Mouse (Mus musculus): ENCODE measurements around the gene Aldh1b1. TPM values are rescaled to one million over a fixed set of nuclear protein-coding genes. Genes with fewer than 3 reads are reported as not detected.

Aldh1b1 gene
- total RNA-seq (2017), result 5.1 to 16.0 TPM (median 5.4 TPM) in 3 replicates

DNA sequence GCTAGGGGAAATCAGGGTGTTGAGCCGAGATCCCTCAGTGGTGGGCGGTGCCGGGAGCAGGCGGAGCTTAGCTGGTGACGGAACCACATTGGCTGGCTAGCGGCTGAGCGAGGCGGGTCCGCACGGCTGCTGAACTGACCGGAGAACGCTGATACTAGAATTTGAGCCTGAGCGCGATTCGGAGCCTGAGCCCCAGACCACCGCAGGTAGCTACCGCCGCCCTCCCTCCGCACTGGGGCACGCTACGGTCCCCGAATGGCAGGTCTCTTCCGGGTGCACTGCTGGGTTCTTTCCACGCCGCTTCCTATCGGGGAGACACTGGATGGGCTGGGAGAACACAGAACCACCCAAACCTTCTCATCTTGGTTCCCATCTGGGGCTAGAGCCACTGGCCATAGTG, at the start of gene Aldh1b1:
Aldh1b1 (plus strand) TSS at position 59 of the 400 bp plus-strand sequence.
- peak; percentile 79 for ATAC-seq (replicated peaks; ENCODE audit: insufficient number of reproducible peaks, low FRiP score, low TSS enrichment, poor library complexity, severe bottlenecking)

DNA sequence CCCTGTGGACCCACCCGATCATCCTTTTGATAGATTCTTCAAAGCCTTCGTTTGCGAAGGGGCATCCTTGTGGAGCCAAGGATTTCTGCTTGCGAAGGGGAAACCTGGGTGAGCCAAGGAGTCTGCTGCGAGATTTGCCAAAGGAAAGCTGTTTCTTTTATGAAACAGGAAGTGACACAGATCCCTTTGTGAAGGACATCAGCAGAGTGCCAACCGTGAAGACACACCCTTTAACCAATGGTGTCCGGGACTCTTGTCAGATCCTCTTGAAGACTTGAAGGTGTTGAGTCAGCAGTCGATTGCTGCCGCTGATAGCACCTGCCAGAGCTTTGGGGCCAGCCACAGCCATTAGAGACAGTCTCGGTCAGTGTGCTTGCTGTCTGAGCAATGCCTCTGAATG, 49.4 kb upstream of the Aldh1b1 start:
- ATAC-seq (replicated peaks; ENCODE audit: insufficient number of reproducible peaks, low FRiP score, low TSS enrichment, poor library complexity, severe bottlenecking), result no peak

DNA sequence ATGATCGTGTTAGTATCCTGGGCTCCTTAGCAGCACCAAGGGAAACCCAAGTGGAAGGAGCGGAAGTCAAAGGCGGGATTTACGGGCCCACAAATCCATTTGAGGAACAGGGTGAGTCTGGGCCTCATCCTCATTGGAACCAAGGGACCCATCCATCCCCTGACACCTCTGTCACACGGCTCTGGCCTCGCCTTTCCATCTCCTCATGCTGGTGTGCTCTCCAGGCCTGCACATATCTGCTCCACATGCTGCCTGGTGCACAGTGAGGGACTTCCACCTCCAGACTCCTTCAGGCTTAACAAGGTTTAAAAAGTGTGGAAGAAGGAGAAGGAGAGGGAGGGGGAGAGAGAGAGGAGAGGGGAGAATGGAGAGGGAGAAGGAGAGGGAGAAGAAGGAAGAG, 48.3 kb upstream of the Aldh1b1 start:
- ATAC-seq (replicated peaks; ENCODE audit: insufficient number of reproducible peaks, low FRiP score, low TSS enrichment, poor library complexity, severe bottlenecking), result no peak

DNA sequence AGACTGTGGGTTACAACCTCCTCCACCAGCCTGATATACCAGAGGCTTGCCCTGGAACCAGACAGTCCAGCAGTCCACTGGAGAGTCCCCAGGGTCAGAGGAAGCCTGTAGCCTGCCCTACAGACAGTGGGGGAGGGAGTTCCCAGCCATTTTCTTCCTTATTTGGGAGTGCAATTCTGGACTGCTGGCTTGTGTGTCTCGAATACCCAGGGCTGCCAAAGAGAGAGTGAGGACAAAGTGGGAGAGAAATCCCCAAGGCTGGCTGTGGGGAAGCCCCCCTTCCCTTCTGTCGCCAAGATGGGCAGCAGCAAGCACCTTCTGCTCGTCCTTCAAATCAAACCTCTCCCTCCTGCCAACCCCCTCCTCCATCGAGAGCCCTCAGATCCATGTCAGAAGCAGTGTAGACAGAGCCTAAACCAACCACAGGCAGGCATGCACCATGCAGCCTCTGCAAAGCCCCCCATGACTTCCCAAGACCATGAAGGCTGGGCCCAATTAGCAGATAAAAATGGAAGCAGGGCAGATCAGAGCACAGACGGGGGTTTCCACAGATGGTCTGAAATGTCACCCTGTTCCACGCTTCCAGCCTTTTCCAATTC, 45.5 kb upstream of the Aldh1b1 start:
- no peak for ATAC-seq (replicated peaks; ENCODE audit: insufficient number of reproducible peaks, low FRiP score, low TSS enrichment, poor library complexity, severe bottlenecking)

DNA sequence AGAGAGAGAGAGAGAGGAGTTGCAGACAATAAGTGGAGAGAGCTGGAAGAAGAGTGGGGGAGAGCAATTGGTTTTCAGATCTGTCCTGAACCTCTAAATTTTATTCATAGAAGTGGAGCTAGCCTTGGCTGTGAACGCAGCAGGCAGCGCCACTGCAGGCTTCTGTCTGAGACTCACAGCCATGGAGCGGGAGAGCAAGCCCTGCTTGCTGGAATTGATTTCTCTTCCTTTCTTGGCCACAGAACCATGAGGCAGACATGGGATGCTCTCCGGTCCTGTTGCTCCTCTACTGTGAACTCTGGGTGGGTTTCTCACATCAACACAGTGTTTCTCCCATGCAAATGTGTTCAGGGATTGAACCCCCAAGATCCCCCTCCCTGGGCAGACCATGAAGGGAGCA, 44.7 kb upstream of the Aldh1b1 start:
- ATAC-seq (replicated peaks; ENCODE audit: insufficient number of reproducible peaks, low FRiP score, low TSS enrichment, poor library complexity, severe bottlenecking), result no peak

DNA sequence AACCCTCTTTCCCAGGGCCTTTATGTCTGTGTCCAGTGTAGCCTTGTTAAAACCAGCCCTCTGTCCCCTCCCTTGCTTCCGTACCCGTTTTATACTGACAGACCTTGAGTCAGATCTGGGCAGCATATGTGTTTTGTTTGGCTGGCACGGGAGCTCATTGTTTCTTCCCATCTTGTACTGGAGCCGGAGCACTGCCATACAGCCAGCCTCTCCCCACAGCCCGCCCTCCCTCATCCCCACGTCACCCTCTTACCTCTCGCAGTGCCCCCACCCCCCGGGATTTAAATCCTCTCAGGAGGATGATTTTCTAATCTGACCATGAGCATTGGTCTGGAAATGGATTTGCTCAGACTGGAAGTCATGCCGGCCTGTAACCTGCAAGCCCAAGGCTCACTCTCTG, 43.7 kb upstream of the Aldh1b1 start:
- no peak for ATAC-seq (replicated peaks; ENCODE audit: insufficient number of reproducible peaks, low FRiP score, low TSS enrichment, poor library complexity, severe bottlenecking)

DNA sequence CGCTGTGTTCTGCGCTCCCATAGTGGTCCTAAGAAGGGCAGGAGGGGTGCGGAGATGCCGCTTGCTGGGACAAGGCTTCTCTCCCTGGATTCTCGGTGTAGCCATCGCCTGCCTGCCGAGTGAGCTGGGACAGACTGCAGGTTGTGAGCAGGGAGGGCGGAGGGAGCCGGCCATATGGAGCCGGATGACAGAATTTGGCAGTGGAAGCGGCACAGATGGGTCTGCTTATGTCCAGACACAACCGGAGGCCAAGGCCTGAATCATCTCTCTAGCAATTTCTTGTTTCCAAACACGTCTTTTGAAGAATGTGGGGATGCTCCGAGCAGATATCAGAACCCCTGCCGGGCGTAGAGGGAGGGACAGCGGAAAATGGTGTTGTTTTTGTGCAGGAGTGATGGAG, 42.9 kb upstream of the Aldh1b1 start:
- ATAC-seq (replicated peaks; ENCODE audit: insufficient number of reproducible peaks, low FRiP score, low TSS enrichment, poor library complexity, severe bottlenecking), result no peak

DNA sequence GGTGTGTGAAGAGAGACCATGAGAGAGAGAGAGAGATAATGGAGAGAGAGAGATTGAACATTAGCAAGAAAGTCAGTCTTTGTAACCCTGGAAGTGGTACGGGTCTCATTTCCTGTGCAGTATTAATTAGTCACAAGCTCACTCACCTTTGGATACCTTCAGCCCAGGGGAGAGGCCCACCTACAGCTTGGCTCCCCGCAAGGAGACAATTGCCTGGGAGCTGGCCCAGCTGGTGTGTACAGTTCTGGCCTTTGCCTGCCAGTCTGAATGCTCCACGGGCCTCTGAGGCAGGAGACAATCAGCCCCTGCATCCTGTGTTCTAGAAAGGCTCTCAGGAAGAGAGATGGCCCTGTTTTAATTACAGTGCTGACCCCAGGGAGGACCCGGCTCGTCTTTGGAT, 40.9 kb upstream of the Aldh1b1 start:
- ATAC-seq (replicated peaks; ENCODE audit: insufficient number of reproducible peaks, low FRiP score, low TSS enrichment, poor library complexity, severe bottlenecking), result no peak

DNA sequence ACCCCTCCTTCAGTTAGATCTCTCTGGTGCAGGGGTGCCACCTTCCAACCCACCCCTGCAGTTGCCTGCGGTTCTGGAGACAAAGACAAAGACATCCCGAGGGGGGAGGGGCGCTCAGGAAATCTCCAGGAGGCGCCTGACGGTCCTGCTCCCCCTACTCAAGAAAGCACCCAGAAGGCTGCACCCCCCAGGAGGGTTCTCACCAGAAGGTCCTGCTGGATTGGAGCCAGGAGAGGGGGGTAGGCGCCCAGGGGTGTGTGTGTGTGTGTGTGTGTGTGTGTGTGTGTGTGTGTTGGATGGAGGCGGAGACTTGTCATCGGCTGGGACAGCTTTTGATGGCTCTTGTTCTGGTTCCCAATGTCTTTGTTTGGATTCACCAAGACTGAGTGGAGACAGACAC, 39.4 kb upstream of the Aldh1b1 start:
- ATAC-seq (replicated peaks; ENCODE audit: insufficient number of reproducible peaks, low FRiP score, low TSS enrichment, poor library complexity, severe bottlenecking), result no peak

DNA sequence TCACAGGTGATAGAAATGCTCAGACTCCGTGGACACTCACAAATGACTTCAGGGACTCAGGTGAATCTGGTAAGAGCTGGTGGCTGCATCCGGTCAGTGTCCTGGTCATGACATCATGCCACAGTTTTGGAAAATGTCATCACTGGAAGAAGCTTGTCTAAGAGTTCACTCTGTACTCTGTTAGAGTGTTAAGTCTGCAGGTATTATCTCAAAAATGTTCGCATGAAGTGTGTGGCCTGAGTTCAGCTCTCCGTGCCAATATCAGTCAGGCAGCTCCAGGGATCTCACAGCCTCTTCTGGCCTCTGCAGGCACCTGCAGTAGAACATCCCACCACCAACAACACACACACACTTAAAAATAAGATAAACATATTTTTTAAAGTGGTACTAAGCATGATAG, 36.2 kb upstream of the Aldh1b1 start:
- ATAC-seq (replicated peaks; ENCODE audit: insufficient number of reproducible peaks, low FRiP score, low TSS enrichment, poor library complexity, severe bottlenecking), result no peak

DNA sequence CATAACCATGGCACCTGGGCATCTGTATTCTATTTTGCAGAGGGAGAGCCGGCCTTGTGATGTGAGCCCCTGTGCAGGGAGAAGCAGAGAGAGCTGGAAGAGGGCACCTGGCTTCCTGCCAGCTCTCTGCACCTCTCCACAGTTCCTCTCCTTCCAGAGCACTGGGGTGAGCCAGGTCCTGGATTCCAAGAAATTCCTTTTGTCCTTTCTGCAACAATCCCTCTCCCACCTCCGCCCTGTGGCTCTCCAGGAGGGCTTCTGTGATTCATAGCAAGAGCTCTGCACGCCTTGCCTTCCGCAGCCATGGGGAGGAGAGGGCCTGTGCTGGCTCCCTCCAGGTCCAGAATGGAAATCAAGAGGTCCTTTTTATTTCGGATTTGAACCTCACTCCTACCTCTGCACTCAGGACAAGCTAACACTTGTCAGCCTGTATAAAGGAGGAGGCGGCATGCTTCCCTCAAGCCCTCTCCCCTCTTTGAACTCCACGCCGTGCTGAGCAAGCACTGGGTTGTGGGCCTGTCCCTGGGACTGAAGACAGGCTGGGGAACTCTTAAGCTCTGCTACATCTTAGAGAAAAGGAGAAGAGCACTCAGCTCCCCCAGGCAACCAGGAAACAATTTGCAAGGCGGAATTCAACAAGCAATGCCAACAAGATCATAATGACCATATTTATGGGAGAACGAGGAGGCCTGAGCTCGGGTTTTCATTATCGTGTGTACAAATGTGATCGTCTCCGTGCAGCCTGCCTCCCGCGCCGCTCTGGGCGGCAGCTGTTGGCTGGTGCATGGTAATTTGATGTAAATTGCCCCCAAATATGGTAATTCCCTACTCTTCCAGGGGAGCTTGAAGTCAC, 35.3 kb upstream of the Aldh1b1 start:
- ATAC-seq (replicated peaks; ENCODE audit: insufficient number of reproducible peaks, low FRiP score, low TSS enrichment, poor library complexity, severe bottlenecking), result no peak

DNA sequence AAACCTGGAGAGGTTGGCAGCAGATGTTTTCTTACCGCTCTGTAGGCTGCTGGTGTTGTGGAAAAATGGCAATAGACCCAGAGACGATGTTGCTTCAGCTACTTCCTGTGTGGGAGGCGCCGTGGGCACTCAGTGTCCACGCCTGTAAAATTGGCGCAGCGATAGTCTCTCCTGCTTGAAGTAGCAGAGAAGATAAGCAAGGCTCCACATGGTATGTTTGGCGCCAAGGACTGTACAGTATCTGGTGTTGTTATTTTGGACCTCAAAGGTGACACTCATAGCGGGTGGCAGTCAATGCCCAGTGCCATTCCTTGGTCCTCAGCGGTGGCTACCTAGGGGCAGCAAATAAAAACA, 34.7 kb upstream of the Aldh1b1 start:
- ATAC-seq (replicated peaks; ENCODE audit: insufficient number of reproducible peaks, low FRiP score, low TSS enrichment, poor library complexity, severe bottlenecking), result peak; percentile 47; the same call in 1 of the 2 replicates

DNA sequence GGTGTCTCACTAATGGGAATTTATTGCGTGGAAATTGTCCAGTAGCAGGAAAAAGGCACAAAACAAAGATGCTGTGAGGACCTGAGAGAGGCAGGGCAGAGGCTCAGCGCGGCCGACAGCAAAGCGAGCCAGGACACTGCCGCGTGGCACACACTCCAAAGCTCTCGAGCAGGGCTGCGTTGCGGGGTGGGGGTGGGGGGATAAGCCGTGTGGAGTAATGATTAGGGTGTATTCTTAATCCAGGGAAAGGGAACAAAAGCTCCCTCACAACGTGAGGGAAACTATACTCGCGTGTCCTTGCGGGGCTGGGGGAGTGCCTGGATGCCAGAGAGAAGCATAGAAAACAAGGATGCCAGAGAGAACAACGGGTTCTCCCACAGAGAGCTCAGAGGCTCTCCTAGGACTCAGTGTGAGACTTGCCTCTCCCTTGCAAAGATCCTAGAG, 33.7 kb upstream of the Aldh1b1 start:
- no peak for ATAC-seq (replicated peaks; ENCODE audit: insufficient number of reproducible peaks, low FRiP score, low TSS enrichment, poor library complexity, severe bottlenecking)

DNA sequence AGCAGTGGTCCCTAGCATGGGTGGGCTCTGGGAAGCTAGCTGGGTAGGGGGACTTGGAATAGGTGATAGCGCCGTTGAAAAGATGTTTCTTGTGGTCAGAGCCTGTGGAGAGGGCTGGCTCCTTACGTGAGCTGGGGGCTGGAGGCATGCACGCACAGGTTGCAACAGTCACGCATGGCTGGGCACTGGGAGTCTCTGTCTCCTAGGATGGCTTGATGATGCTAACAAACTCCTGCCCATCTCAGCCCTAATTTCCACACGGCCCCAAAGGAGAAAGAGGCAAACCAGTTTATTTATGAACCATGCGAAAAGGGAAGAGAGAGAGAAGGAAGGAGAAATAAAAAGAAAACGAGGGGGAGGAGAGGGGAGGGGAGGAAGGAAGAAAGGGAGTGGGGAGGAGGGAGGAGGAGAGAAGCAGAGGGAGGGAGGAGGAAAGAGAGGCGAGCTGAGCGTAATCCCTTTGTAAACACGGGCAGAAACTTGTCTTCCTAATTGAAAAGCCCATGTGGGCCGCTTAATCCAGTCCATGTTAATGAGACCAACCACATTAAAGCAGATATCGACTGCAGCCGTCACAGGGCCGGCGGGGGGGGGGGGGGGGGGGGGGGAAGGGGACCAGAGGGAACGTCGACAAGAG, 33.1 kb upstream of the Aldh1b1 start:
- ATAC-seq (replicated peaks; ENCODE audit: insufficient number of reproducible peaks, low FRiP score, low TSS enrichment, poor library complexity, severe bottlenecking), result no peak

DNA sequence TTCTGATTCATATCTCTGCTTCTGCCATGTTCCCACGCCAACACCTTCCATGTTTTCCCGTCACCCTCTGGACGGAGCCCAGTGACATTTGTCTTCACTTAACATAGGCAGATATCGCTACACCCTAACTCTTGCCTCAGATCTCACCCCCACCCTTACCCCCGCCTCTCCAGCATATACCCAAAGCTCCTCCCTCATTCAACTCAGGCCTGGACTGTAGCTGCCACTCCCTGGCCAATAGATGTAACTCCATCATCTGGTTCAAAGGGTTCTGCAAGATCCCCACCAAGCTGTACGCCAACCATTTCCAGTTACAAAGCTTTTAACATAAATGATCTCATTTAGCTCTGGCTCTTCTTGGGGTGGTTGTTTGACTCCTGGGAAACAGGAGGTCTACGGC, 32.0 kb upstream of the Aldh1b1 start:
- ATAC-seq (replicated peaks; ENCODE audit: insufficient number of reproducible peaks, low FRiP score, low TSS enrichment, poor library complexity, severe bottlenecking), result no peak

DNA sequence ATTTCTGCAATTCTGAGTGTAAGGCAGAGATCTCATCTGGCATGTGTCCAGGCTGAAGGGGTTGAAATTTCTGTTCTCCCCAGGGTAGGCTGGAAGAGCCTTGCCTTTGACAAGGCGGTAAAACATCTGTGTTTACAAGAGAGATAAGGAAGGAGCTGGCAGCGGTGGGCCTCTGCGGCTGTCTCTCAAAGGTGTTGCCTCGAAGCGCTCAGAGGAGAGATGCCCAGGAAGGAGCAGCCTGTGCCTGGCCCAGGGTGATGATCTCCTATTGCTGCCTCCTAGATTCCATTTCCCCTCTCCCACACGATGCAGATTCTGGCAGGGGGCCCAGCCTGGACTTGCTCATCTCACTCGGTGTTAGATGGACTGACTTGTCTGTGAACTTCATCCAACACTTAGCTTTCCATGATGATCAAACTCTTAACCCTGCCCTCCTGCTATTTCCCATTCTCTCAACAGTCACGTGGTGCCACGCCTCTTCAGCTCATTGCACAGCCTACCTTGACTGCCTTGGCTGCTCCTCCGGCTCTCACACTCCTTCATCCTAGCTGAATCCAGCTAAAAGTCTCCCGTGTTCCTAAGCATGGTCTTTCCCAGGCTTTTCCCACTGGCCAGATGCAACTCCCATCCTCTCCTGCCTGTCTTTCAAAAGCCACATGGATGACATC, 30.8 kb upstream of the Aldh1b1 start:
- ATAC-seq (replicated peaks; ENCODE audit: insufficient number of reproducible peaks, low FRiP score, low TSS enrichment, poor library complexity, severe bottlenecking), result no peak

DNA sequence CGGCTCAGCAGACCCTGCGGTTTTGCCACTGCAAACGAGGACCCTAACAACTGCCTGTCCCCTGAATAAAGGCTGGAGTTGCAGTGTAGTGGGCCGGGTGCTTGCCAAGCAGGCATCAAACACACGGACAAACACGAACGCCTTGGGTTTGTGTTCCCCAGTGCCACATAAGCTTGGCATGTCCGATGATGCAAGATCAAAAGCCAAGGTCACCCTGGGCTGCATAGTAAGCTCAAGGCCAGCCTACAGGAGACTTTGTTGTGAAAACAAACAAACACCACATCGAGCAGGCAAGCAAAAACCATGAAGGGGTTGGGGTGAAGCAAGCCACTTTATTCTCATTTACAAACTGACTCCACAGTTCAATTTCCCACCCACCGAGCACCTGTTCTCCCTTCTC, 29.7 kb upstream of the Aldh1b1 start:
- no peak for ATAC-seq (replicated peaks; ENCODE audit: insufficient number of reproducible peaks, low FRiP score, low TSS enrichment, poor library complexity, severe bottlenecking)

DNA sequence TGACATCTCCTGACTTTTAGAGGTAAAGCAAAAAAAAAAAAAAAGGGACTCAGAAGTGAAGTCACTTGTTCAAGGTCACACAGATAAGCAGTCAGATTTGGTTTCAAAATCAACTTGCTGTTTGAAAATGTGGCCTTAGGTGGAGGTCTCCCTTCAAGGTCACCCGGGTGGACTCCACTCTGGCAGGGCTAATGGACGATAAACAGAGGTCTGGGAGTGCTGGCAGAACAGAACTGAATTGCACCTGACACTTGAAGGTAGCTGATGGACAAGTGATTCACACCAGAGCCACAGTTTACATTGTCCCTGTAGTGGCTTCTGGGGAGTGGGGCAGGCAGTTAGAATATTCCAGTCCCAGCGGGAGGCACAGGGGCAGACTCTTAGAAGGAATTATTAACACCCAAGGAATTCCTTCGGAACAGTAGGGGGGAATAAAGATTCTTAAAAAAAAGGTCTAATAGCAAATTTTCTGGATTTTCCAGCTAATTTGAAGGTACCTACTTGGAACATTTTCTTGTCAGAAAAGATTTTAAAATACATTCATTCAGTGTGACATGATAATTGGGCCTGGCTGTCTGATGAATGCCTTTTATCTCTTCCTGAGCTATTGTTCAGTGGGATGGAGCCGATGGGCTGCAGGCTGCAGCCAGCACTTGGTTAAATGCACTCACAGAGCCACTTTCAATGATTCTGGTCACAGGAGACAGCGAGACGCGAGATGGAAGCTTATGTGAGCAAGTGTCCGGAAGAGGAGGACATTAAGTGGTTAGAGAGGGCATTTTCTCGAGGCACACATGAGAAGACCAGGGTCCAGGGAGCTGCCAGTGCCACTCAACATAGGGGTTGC, 28.8 kb upstream of the Aldh1b1 start:
- ATAC-seq (replicated peaks; ENCODE audit: insufficient number of reproducible peaks, low FRiP score, low TSS enrichment, poor library complexity, severe bottlenecking), result no peak

DNA sequence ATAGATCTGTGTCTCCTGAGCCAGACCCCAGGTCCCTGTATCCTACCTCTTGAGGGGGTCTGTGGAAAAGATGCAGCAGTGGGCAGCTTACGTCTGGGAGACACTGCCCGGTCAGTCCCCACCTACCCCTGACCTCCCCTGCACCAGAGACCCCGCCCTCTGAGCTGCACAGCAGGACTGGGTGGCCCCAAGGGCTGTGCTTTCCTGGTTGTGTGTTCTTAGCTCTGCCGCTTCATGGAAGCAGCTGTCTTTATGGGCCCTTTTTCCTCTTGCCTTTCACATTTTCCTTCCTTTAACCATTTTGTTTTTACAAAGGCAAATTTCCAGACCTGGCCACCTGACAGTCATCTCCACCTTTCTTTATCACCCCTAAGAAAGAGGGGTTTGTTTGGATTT, 28.2 kb upstream of the Aldh1b1 start:
- ATAC-seq (replicated peaks; ENCODE audit: insufficient number of reproducible peaks, low FRiP score, low TSS enrichment, poor library complexity, severe bottlenecking), result no peak

Measured in monocyte, adult 5-6 weeks (primary cell).